Mouse (Mus musculus): ENCODE measurements around the gene Gm42715.
"Not testable (repeated sequence)": the region's sequence is repeated elsewhere in the genome, so short reads cannot be mapped to it uniquely, and the experiment has no call there.

The Gm42715 gene

GRCm38 (mm10) chr7:127497382-127497781, 22.0 kb upstream of the Gm42715 start:
- no peak for DNase-seq (ENCODE audit: low spot score)

DNA sequence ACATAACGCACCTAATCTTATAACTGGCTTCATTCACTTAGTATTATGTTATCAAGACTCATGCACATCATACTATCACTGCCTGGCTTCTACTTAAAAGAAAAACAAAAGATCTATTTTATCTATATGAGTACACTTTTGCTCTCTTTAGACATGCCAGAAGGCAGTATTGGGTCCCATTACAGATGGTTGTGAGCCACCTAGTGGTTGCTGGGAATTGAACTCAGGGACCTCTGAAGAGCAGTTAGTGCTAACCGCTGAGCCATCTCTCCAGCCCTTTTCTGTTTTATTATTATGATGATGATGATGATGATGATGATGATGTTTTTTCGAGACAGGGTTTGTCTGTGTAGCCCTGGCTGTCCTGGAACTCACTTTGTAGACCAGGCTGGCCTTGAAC, 21.0 kb upstream of the Gm42715 start:
- DNase-seq (ENCODE audit: low spot score): no peak

- no peak for DNase-seq (ENCODE audit: low spot score)
These were observed 11.1 kb upstream of the Gm42715 start for GRCm38 (mm10) chr7:127508291-127508690.

GRCm38 (mm10) chr7:127509830-127510229, 9.6 kb upstream of the Gm42715 start:
- DNase-seq (ENCODE audit: low spot score): not testable (repeated sequence)

DNA sequence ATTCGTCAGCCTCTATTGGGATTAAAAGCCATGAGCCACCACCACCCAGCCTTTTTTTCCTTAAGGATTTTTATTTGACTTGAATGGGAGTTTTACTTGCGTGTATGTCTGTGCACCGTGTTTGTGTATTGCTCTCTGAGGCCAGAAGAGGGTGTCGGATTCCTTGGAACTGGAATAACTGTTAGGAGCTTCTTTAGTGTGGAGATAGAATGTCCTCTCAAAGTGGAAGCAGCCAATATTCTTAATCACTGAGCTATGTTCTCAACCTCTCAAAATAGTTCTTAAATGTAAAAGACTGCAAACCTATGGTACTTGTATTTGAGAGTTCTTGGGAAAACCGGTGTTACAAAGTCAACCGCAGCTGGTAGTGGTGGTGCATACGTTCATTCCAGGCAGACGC, 8.1 kb upstream of the Gm42715 start:
- no peak for DNase-seq (ENCODE audit: low spot score)

- DNase-seq (ENCODE audit: low spot score): peak; percentile 97
These were observed 7.6 kb upstream of the Gm42715 start, which contains the start of gene Srcap for GRCm38 (mm10) chr7:127511808-127512230. Gene Srcap, plus strand, starts transcription at chr7:127511983.

GRCm38 (mm10) chr7:127512231-127513015, 7.0 kb upstream of the Gm42715 start:
- DNase-seq (ENCODE audit: low spot score): peak; percentile 88

DNA sequence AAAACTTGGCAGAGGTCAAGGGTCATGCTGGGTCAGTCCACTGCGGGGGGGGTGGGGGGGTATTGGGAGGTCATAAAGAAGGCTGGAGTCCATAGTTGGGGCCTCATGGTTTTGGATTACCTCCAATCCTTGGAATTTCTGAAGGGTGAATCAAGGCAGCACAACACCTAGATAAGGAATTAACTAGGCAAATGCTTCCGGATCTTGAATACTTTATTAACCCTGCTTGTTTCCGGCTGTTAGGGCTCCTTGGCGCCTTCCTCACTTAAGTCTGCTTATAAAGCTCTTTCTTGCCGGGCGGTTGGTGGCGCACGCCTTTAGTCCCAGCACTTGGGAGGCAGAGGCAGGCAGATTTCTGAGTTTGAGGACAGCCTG, 6.4 kb upstream of the Gm42715 start:
- no peak for DNase-seq (ENCODE audit: low spot score)

GRCm38 (mm10) chr7:127513781-127514180, 5.6 kb upstream of the Gm42715 start:
- DNase-seq (ENCODE audit: low spot score): no peak

GRCm38 (mm10) chr7:127515846-127516245, 3.5 kb upstream of the Gm42715 start:
- DNase-seq (ENCODE audit: low spot score): no peak

DNA sequence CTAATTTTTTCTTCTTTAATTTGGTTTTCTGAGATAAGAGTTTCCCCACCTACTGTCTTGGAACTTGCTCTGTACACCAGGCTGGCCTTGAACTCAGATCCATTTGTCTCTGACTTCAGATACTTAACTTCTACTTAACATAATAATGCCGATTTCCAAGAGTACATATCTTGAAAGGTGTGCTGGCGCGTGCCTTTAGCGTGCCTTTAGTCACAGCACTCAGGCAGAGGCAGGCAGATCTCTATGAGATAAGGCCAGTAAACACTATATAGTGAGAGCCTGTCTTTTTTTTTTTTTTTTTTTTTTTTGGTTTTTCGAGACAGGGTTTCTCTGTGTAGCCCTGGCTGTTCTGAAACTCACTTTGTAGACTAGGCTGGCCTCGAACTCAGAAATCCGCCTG, 3.0 kb upstream of the Gm42715 start:
- DNase-seq (ENCODE audit: low spot score): no peak

- DNase-seq (ENCODE audit: low spot score): no peak
These were observed 22.3 kb downstream of the Gm42715 start for GRCm38 (mm10) chr7:127541671-127542070.

DNA sequence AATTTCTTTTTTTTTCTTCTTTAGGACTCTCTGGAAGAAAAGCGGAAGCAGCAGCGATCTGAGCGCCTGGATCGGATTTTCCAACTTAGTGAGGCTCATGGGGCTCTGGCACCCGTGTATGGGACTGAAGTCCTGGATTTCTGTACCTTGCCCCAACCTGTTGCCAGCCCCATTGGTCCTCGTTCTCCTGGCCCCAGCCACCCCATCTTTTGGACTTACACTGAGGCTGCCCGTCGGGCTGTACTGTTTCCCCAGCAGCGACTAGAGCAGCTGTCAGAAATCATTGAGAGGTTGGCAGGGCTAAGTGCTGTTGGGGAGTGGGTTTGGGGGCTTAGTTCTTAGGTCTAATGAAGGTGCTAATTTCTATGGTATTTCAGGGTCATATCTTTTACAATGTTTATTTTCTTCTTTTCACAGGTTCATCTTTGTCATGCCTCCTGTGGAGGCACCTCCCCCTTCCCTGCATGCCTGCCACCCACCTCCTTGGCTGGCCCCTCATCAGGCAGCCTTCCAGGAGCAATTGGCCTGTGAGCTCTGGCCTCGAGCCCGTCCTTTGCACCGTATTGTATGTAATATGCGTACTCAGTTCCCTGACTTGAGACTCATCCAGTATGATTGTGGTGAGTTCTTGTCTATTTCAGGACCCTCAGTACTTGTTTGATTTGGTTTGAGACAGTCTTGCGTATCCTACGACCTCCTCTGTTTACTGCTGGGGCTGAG, 29.9 kb downstream of the Gm42715 start:
- DNase-seq (ENCODE audit: low spot score): no peak

GRCm38 (mm10) chr7:127551558-127551957, 32.2 kb downstream of the Gm42715 start:
- no peak for DNase-seq (ENCODE audit: low spot score)

DNA sequence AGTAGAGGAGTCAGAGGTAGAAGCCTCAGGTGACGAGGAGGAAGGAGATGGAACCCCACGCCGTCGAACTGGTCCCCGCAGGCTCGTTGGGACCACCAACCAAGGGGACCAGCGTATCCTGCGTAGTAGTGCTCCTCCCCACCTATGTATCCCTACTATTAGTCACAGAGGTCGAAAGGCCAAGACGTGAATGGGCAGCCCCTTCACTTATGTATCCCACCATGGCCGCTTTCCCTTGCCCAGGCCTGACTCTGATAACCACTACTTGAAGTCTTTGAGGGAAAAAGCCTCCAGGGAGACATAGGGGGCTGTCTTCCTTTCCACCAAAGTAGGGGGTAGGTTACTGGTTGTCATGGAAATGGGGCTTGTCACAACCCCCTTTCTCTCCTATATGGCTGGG, 41.2 kb downstream of the Gm42715 start:
- no peak for DNase-seq (ENCODE audit: low spot score)

DNA sequence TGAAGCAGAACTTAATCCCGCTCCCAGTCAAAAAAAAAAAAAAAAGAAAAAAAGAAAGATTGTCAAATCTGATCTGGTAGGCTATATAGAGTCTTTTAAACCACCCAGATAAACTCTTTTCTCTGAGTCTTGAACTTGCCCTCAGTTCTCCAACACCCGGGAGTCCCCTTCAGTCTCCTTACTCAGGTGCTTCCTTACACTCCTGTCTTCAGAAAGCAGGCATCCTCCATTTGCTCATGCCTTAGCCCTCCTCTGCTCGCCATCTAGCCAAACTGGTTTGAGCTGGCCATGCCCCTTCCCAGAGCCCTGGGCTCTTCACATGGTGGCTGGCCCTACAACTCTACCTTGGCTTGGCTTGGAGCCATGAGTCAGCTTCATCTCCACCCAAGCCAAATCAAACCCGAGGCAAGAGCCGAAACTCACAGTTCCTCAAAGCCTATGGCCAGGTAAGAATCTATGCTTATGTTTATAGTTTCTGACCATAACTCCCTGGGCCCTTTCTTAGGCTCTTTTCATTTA, 42.0 kb downstream of the Gm42715 start, which contains the start of gene Tmem265:
Tmem265 (plus strand) TSS at position 51 of the 519 bp plus-strand sequence.
- no peak for DNase-seq (ENCODE audit: low spot score)

GRCm38 (mm10) chr7:127564381-127565150, 45.2 kb downstream of the Gm42715 start:
- no peak for DNase-seq (ENCODE audit: low spot score)

DNA sequence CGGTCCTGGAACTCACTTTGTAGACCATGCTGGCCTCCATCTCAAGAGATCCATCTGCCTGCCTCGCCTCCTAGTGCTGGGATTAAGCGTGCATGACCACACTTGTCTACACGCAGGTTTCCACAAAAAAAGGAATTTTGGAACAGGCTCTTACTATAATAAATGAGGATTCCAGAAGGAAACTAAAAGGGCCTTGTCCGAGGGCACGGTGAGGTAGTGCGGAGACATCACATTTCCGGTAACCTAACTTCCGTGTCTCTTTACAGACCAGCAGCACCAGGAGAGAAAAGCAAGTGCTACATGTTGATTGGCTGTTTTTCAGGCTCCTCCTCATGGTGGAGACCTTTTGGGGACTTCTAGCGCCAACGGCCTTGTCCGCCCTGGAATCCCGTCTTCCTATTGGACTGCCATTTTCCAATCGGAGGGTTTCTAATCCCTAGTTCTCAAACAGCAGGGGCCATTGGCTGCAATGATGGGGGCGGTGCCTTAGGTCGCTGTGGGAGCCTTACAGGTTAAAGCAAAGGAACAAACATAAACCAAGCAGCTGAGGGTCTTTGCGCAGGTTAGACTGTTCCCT, 53.6 kb downstream of the Gm42715 start, which contains the start of gene Phkg2:
Phkg2 (plus strand) TSS at position 446 of the 577 bp plus-strand sequence.
- DNase-seq (ENCODE audit: low spot score): peak; percentile 93

- DNase-seq (ENCODE audit: low spot score): no peak
These were observed 54.2 kb downstream of the Gm42715 start for GRCm38 (mm10) chr7:127573503-127574008.

DNA sequence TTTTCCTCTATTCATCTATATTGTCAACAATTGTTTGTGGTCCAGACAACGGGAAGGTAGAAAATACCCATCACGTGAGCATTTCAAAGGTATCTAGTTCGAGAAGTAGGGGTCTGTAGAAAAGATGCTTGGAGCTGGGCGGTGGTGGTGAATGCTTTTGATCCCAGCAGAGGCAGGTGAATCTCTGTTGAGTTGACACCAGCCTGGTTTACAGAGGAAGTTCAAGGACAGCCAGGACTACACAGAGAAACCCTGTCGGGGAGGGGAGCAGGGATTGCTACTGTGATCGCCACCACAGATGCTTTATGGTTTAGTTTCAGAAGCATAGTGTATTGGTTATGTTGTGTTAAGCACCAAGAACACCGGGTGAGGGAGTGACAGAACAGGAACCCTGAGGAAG, 54.7 kb downstream of the Gm42715 start:
- DNase-seq (ENCODE audit: low spot score): no peak

DNA sequence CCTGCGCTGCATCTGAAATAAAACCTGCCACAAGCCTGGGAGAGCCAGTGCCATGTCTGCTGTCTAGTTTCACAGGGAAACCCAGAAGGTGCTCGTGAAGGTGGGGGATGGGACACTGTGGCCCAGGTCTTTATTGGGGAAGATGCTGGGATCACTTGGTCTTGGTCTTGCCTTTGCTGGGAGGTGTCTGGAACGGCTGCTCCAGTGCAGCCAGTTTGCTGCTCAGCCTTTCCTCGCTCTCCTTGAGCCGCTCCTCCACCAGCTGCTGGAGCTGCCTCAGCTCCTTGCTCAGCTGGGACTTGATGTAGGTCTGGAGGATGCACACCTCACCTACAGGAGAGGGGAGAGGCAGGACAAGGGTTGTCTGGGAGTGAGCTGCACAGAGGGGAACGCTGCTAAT, 63.9 kb downstream of the Gm42715 start:
- DNase-seq (ENCODE audit: low spot score): no peak

DNA sequence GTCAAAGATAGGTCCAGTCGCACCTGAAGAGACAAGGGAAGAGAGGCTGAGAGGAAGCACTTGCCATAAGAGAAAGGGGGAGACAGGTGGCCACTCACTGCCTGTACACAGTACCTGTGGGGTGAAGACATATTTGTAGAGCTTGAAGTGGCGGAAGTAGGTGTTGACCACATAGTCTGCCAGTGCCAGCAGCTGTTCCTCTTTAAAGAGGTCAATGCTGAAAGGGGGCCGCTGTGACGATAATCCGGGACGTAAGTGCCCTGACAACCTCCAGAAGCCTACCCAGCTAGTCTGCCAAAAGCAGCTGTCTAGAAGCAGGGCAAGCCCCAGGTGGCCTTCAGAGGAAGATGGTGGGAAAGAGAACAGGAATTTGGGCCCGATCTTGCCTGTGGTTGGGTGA, 65.6 kb downstream of the Gm42715 start:
- no peak for DNase-seq (ENCODE audit: low spot score)
